Mouse (Mus musculus) neural tube, embryonic 11.5 days (tissue): ENCODE measurements around the gene Alox12e. TPM values are rescaled to one million over a fixed set of nuclear protein-coding genes. Genes with fewer than 3 reads are reported as not detected.

Experiments used
- ATAC-seq: fragments of 200-750 bp; cut with Nextera tagmentation; 2 replicates; pipeline ENCODE4 v1.8.0; 2017; ENCODE audit warnings: moderate number of reproducible peaks, mild to moderate bottlenecking, moderate TSS enrichment, moderate library complexity; ENCODE audit not compliant: insufficient read depth, low FRiP score, low TSS enrichment
- DNase-seq: peaks from one replicate; pipeline ENCODE4 v3.0.0-alpha.2; 2015; ENCODE audit warnings: low spot score
- H3K27ac ChIP-seq: fragments of 300-500 bp; sonication (generic); 2 replicates; pipeline ENCODE4 v1.5.1; 2014; ENCODE audit warnings: low read depth, mild to moderate bottlenecking, low read length
- H3K27me3 ChIP-seq: fragments of 300-500 bp; sonication (generic); 2 replicates; pipeline ENCODE4 v1.6.1; 2014; ENCODE audit warnings: mild to moderate bottlenecking, low read length, mixed read lengths; ENCODE audit not compliant: control insufficient read depth, insufficient read depth
- H3K36me3 ChIP-seq: fragments of 300-500 bp; sonication (generic); 2 replicates; pipeline ENCODE4 v1.6.1; 2014; ENCODE audit warnings: mild to moderate bottlenecking, low read length, moderate library complexity, mixed read lengths; ENCODE audit not compliant: control insufficient read depth, insufficient read depth
- H3K4me1 ChIP-seq: fragments of 300-500 bp; sonication (generic); 2 replicates; pipeline ENCODE4 v1.6.1; 2014; ENCODE audit warnings: low read length, mixed read lengths; ENCODE audit not compliant: control insufficient read depth, insufficient read depth
- H3K4me2 ChIP-seq: fragments of 300-500 bp; sonication (generic); 2 replicates; pipeline ENCODE4 v1.6.1; 2014; ENCODE audit warnings: low read depth, mild to moderate bottlenecking, moderate library complexity
- H3K4me3 ChIP-seq: fragments of 300-500 bp; sonication (generic); 2 replicates; pipeline ENCODE4 v1.5.1; 2014; ENCODE audit warnings: low read depth, low read length
- H3K9ac ChIP-seq: fragments of 300-500 bp; sonication (generic); 2 replicates; pipeline ENCODE4 v1.6.1; 2014; ENCODE audit warnings: mild to moderate bottlenecking, low read length
- H3K9me3 ChIP-seq: fragments of 300-500 bp; sonication (generic); 2 replicates; pipeline ENCODE4 v1.6.1; 2016; ENCODE audit warnings: low read length; ENCODE audit not compliant: control insufficient read depth
- WGBS: fragments of 180-500 bp; shearing (Covaris S2); extraction: QIAGEN DNeasy Blood & Tissue Kit; methylation state at CpG from one replicate; pipeline ENCODE4 v1.1.7; 2014; 5-methylcytosine and 5-hydroxymethylcytosine counted together
- polyA plus RNA-seq: library from polyadenylated mRNA; unstranded; fragments of >200 nt; fragmentation: Nextera tagmentation; extraction: Ambion mirVana; gene quantifications from 2 replicates; pipeline ENCODE4 v1.2.1, GENCODE M21; 2014

The Alox12e gene
- polyA plus RNA-seq, 1 experiment from 2014 or later, result not detected

DNA sequence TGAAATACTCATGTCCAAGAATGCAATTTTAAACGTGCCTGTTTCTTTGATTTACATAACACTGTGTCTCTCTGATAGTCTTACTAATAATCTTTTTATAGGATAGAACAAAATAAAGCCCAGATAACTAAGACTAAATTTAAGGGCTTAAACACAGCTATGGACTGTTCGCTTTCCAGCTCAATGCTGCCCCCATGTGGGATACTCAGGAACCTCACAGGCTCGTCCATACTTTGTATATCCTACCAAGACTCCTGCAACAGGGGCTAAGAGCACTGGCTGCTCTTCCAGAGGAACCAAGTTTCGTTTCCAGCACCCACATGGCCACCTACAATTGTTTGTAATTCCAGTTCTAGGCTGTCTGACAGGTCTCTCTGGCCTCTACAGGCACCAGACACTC is 12.0 kb upstream of the Alox12e start:
- H3K36me3 ChIP-seq, result no peaks in the 10 kb centered on the region
- H3K4me2 ChIP-seq, result no peak overlapping the region

DNA sequence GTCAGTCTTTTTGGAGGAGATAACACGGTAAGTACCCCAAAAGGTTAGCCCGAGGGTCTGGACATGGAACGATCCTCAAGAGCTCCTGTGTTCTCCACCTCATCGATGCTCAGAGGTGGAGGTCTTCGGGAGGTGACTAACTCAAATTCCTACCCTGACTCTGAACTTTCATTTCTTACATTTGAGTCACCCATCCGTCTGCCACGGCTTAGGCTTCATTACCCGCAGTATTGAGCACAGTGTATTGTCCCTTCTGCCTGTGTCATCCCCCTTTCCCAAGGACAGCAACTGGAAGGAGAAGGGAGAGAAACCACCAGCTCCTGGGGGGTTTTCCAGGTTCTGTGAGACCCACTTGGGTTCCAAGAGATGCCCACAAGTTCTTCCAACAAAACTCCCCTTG is 2.3 kb upstream of the Alox12e start:
- H3K27me3 ChIP-seq, result peaks cover 21% of the 10 kb centered on the region
- no peak overlapping the region for H3K9ac ChIP-seq
- ATAC-seq (no peak), DNase-seq (no peak)
- no peak overlapping the region for H3K27ac ChIP-seq
- H3K4me1 ChIP-seq, result no peaks in the 10 kb centered on the region
- no peak overlapping the region for H3K4me3 ChIP-seq
- 92% methylated on average over 8 of the region's 8 CpGs for WGBS
- H3K36me3 ChIP-seq, result no peaks in the 10 kb centered on the region
- no peaks in the 10 kb centered on the region for H3K9me3 ChIP-seq
- H3K4me2 ChIP-seq, result no peak overlapping the region

More for the DNA sequence above, 12.0 kb upstream of the Alox12e start:
- no peak overlapping the region for H3K27ac ChIP-seq
- no peaks in the 10 kb centered on the region for H3K27me3 ChIP-seq
- H3K4me1 ChIP-seq, result no peaks in the 10 kb centered on the region
- 34% methylated on average over 4 of the region's 4 CpGs for WGBS
- H3K4me3 ChIP-seq, result no peak overlapping the region
- H3K9ac ChIP-seq, result no peak overlapping the region
- ATAC-seq (no peak), DNase-seq (peak; percentile 63)
- no peaks in the 10 kb centered on the region for H3K9me3 ChIP-seq

DNA sequence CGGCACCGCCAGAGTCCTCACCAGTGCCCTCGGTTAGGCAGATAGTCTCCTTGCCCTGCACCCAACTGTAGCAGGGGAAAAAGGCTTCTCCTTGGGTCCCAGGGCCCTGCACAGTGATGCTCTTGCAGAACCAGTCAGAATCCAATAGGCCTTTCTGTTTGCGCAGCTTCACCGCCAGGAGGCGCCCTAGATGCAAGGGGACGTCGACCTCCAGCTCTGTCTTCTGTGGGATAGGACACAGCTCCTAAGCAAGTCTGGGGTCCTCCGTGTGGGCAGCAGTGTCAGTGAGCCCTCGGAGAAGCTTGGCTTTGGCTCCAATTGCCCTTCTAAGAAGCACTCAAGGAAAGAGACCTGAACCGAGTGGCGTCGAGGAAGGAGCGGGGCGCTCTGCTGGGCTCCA is 764 bp downstream of the Alox12e start:
- Histone ChIP-seq H3K4me1 (no peaks in the 10 kb centered on the region), H3K9me3 (no peaks in the 10 kb centered on the region), H3K4me3 (no peak overlapping the region), H3K27me3 (peaks cover 25% of the 10 kb centered on the region), H3K4me2 (no peak overlapping the region), H3K27ac (no peak overlapping the region), H3K9ac (no peak overlapping the region), H3K36me3 (no peaks in the 10 kb centered on the region)
- DNase-seq (peak; percentile 59), ATAC-seq (no peak)
- 2% methylated on average over 15 of the region's 15 CpGs for WGBS

DNA sequence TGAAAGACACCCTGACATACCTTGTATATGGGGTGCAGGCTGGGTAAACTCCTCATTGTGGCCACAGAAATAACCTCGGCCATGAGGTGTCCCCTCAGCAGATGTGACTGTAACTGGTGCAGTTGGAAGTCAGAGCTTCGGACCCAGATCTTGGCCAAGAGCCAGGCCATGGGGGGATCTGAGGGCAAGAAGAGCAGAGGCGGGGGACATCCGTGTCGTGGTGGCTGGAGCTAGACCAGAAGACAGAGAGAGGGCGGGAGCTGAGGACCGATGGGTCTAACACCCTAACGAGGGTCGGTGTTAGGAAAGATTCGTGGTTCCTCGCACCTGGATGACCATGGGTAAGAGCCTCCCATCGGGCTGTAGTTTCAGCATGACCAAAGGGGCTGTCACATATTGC is 2.8 kb downstream of the Alox12e start:
- WGBS, result 82% methylated on average over 12 of the region's 12 CpGs
- H3K9me3 ChIP-seq, result no peaks in the 10 kb centered on the region
- no peaks in the 10 kb centered on the region for H3K36me3 ChIP-seq
- H3K4me1 ChIP-seq, result no peaks in the 10 kb centered on the region
- no peak overlapping the region for H3K4me3 ChIP-seq
- no peak overlapping the region for H3K27ac ChIP-seq
- no peak overlapping the region for H3K4me2 ChIP-seq
- H3K27me3 ChIP-seq, result peaks cover 25% of the 10 kb centered on the region
- ATAC-seq (no peak), DNase-seq (no peak)
- no peak overlapping the region for H3K9ac ChIP-seq

DNA sequence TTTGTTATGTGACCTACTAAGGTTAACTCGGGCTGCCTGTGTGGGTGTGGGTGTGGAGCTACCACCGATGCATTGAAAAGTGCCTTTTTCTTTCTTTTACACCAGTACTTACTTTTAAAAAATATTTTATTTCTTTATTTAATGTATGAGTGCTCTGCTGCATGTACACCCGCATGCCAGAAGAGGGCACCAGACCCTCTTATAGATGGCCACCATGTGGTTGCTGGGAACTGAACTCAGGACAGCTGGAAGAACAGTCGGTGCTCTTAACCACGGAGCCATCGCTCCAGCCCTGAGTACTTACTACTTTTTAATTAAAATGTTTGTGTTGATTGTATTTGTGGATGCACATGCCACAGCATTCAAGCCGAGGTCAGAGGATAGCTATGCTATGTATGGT is 8.6 kb downstream of the Alox12e start:
- Histone ChIP-seq H3K4me2 (no peak overlapping the region), H3K27me3 (no peaks in the 10 kb centered on the region), H3K9ac (no peak overlapping the region), H3K4me3 (no peak overlapping the region), H3K36me3 (no peaks in the 10 kb centered on the region), H3K27ac (no peak overlapping the region), H3K9me3 (no peaks in the 10 kb centered on the region), H3K4me1 (no peaks in the 10 kb centered on the region)
- DNase-seq (no peak), ATAC-seq (no peak)
- WGBS, result 48% methylated on average over 7 of the region's 7 CpGs

DNA sequence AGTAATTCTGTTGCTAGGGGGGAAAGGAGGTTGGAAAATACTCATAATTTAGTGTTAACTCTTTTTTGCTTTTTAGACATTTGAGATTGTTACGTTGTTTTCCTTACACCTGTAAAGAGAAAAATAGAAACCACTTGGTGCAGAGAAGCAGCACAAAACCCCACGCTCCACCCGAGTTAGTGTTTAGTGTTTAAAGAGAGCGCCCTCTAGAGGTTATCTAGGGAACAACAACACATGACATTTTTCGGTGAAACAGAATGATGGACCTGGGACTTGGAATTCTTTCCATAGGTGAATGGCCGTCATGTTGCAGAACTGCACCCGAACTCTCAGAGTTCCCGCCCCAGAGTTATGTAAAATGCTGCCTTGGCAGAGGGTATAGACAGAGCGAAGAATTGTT is 13.1 kb downstream of the Alox12e start:
- ATAC-seq, result no peak
- no peak overlapping the region for H3K4me2 ChIP-seq
- H3K9ac ChIP-seq, result no peak overlapping the region
- H3K4me3 ChIP-seq, result no peak overlapping the region
- DNase-seq, result peak; percentile 29
- H3K36me3 ChIP-seq, result no peaks in the 10 kb centered on the region
- no peaks in the 10 kb centered on the region for H3K9me3 ChIP-seq
- 32% methylated on average over 9 of the region's 9 CpGs for WGBS
- no peak overlapping the region for H3K27ac ChIP-seq
- H3K27me3 ChIP-seq, result no peaks in the 10 kb centered on the region
- no peaks in the 10 kb centered on the region for H3K4me1 ChIP-seq

DNA sequence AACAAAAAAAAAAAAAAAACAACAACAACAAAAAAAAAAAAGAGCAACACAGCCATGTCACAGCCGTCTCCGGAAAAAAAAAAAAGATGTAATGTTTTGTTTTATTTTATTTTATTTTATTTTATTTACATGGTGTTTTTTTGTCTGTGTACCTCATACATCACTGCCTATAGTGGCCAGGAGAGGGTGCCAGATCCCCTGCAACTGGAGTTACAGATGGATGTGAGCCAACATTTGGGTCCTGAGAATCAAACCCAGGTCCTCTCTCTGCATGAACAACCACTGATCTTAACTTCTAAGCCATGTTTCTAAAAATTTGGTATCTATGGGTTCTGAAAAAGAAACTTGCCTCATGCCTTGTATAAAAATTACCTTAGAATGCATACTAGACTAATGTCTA is 14.1 kb downstream of the Alox12e start:
- Histone ChIP-seq H3K4me3 (no peak overlapping the region), H3K36me3 (no peaks in the 10 kb centered on the region), H3K9me3 (no peaks in the 10 kb centered on the region), H3K27ac (no peak overlapping the region), H3K9ac (no peak overlapping the region), H3K27me3 (no peaks in the 10 kb centered on the region), H3K4me2 (no peak overlapping the region), H3K4me1 (no peaks in the 10 kb centered on the region)
- WGBS, result 92% methylated on average over 2 of the region's 2 CpGs
- DNase-seq, result no peak
- no peak for ATAC-seq

DNA sequence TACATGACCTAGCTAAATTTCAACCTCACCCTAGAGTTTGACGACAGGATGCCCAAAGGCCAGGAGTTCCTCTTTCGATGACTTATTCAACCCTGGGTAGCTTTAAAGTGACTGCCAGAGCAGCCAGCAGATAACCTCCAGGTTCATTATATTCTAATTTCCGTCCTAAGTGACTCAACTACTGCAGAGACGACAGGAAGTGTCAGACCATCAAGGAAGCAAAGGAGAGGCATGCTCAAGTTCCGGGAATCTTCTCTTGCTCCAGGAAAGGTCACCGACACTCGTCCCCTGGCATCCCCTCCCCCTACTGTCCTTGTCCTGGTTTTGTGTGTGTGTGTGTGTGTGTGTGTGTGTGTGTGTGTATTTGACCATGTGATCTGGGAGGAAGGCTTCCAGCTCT is 16.3 kb downstream of the Alox12e start:
- H3K9me3 ChIP-seq, result no peaks in the 10 kb centered on the region
- no peaks in the 10 kb centered on the region for H3K27me3 ChIP-seq
- WGBS, result 58% methylated on average over 7 of the region's 7 CpGs
- H3K4me2 ChIP-seq, result no peak overlapping the region
- ATAC-seq (no peak), DNase-seq (no peak)
- no peak overlapping the region for H3K4me3 ChIP-seq
- H3K4me1 ChIP-seq, result no peaks in the 10 kb centered on the region
- no peak overlapping the region for H3K9ac ChIP-seq
- no peaks in the 10 kb centered on the region for H3K36me3 ChIP-seq
- H3K27ac ChIP-seq, result no peak overlapping the region

DNA sequence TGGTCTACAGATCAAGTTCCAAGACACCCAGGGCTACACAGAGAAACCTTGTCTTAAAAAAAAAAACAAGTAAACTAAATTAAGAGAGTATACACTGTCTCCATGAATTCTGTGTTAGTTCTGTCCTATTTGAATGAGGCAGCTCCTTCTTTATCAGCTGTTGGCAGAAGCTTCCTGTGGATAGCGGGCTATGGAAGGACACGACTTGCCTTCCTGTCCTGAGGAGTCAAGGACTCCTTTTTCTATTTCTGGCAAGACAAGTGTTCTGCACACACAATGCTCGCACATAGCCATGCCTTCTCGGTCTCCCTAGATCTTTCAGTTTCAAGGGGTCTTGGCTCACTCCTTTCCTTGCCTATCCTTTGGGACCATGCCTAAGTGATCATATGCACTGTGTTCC is 20.1 kb downstream of the Alox12e start:
- Histone ChIP-seq H3K4me1 (no peaks in the 10 kb centered on the region), H3K9me3 (no peaks in the 10 kb centered on the region), H3K36me3 (no peaks in the 10 kb centered on the region), H3K9ac (no peak overlapping the region), H3K4me3 (no peak overlapping the region), H3K4me2 (no peak overlapping the region), H3K27me3 (no peaks in the 10 kb centered on the region), H3K27ac (no peak overlapping the region)
- DNase-seq (no peak), ATAC-seq (no peak)
- 86% methylated on average over 4 of the region's 4 CpGs for WGBS
